Mouse (Mus musculus) kidney, adult 9 months (tissue): ENCODE measurements around the gene Myo1b.

ENCODE experiments used
- DNase-seq: peaks from one replicate; pipeline ENCODE4 v3.0.0; 2022

Myo1b gene

GRCm38 (mm10) chr1:51915576-51916156, at the start of gene Myo1b:
Gene Myo1b, minus strand, starts transcription at chr1:51916071.
- peak; percentile 46 for DNase-seq

- no peak for DNase-seq
Measured at GRCm38 (mm10) chr1:51964647-51965046, 48.8 kb upstream of the Myo1b start.

GRCm38 (mm10) chr1:51947116-51947515, 31.2 kb upstream of the Myo1b start:
- DNase-seq = no peak

- DNase-seq = peak; percentile 52
Measured at GRCm38 (mm10) chr1:51944755-51945154, 28.9 kb upstream of the Myo1b start.

- DNase-seq = no peak
Measured at GRCm38 (mm10) chr1:51938357-51938756, 22.5 kb upstream of the Myo1b start.

- no peak for DNase-seq
Measured at GRCm38 (mm10) chr1:51935006-51935405, 19.1 kb upstream of the Myo1b start.

GRCm38 (mm10) chr1:51934176-51934924, 18.5 kb upstream of the Myo1b start:
- no peak for DNase-seq

GRCm38 (mm10) chr1:51932826-51933225, 17.0 kb upstream of the Myo1b start:
- DNase-seq = no peak

- DNase-seq = no peak
Measured at GRCm38 (mm10) chr1:51931561-51931960, 15.7 kb upstream of the Myo1b start.

- peak; percentile 24 for DNase-seq
Measured at GRCm38 (mm10) chr1:51930584-51930983, 14.7 kb upstream of the Myo1b start.

- DNase-seq = no peak
Measured at GRCm38 (mm10) chr1:51929557-51929956, 13.7 kb upstream of the Myo1b start.

GRCm38 (mm10) chr1:51922820-51923219, 6.9 kb upstream of the Myo1b start:
- DNase-seq = no peak

GRCm38 (mm10) chr1:51916276-51916675, 405 bp upstream of the Myo1b start:
- DNase-seq = no peak

GRCm38 (mm10) chr1:51915051-51915575, 758 bp downstream of the Myo1b start:
- peak; percentile 72 for DNase-seq

GRCm38 (mm10) chr1:51914095-51914494, 1.8 kb downstream of the Myo1b start:
- no peak for DNase-seq

GRCm38 (mm10) chr1:51913071-51913814, 2.6 kb downstream of the Myo1b start:
- no peak for DNase-seq

GRCm38 (mm10) chr1:51911331-51911730, 4.5 kb downstream of the Myo1b start:
- peak; percentile 64 for DNase-seq

- no peak for DNase-seq
Measured at GRCm38 (mm10) chr1:51909204-51909603, 6.7 kb downstream of the Myo1b start.

- no peak for DNase-seq
Measured at GRCm38 (mm10) chr1:51907821-51908220, 8.1 kb downstream of the Myo1b start.

- no peak for DNase-seq
Measured at GRCm38 (mm10) chr1:51906206-51906906, 9.5 kb downstream of the Myo1b start.

- no peak for DNase-seq
Measured at GRCm38 (mm10) chr1:51905073-51905472, 10.8 kb downstream of the Myo1b start.

GRCm38 (mm10) chr1:51897160-51897572, 18.7 kb downstream of the Myo1b start:
- no peak for DNase-seq

GRCm38 (mm10) chr1:51895961-51896360, 19.9 kb downstream of the Myo1b start:
- DNase-seq = no peak
